Mouse (Mus musculus): ENCODE data around the gene Gm49373. TPM values are rescaled to one million over a fixed set of nuclear protein-coding genes. Genes with fewer than 3 reads are reported as not detected.

Gm49373 gene
- total RNA-seq, 2 experiments from 2014 or later, result 1.5 to 1.6 TPM

Small RNA genes within 50 kb of the gene (microRNA-seq; reads per million reads assigned to microRNA genes)
- not detected for gene Mir1900
- gene Mir7082, result not detected

Other genes with a start within 250 kb of the Gm49373 start
- 10 to 100 TPM; 65.7 to 90.2 TPM for gene A230050P20Rik, start 204.5 kb downstream of the Gm49373 start, total RNA-seq (2021)
- 10 to 100 TPM; 10.5 to 11.8 TPM for gene Angptl6, start 193.4 kb downstream of the Gm49373 start, total RNA-seq (2021)
- gene Ppan, start 184.9 kb downstream of the Gm49373 start, total RNA-seq (2021), result 10 to 100 TPM; 18.6 to 23.9 TPM
- gene Eif3g, start 174.5 kb downstream of the Gm49373 start, total RNA-seq (2021), result 100 to 1,000 TPM; 120 to 124 TPM
- 10 to 100 TPM; 40.1 to 43.0 TPM for gene Dnmt1, start 113.2 kb downstream of the Gm49373 start, total RNA-seq (2021)
- 1 to 10 TPM; 3.0 to 3.6 TPM for gene S1pr2, start 96.3 kb downstream of the Gm49373 start, total RNA-seq (2021)
- 10 to 100 TPM; 59.6 to 62.5 TPM for gene Mrpl4, start 70.4 kb downstream of the Gm49373 start, total RNA-seq (2021)
- gene Icam1, start 57.1 kb downstream of the Gm49373 start, total RNA-seq (2021), result 1 to 10 TPM; 2.4 to 3.2 TPM
- gene Icam4, start 43.7 kb downstream of the Gm49373 start, total RNA-seq (2021), result 1 to 10 TPM; 1.2 to 1.3 TPM
- gene Icam5, start 41.0 kb downstream of the Gm49373 start, total RNA-seq (2021), result 100 to 1,000 TPM; 235 to 249 TPM
- not detected for gene Zglp1, start 6.0 kb downstream of the Gm49373 start, total RNA-seq (2021)
- 10 to 100 TPM; 59.0 to 70.8 TPM for gene Fdx1l, start 518 bp upstream of the Gm49373 start, total RNA-seq (2021)
- gene Gm38431, start 18.9 kb upstream of the Gm49373 start, total RNA-seq (2021), result 1 to 10 TPM; 2.1 to 3.5 TPM
- gene Raver1, start 18.9 kb upstream of the Gm49373 start, total RNA-seq (2021), result 10 to 100 TPM; 26.1 to 29.0 TPM
- 10 to 100 TPM in 1 of 2 experiments, 1 to 10 TPM in 1; 9.1 to 15.3 TPM for gene Tyk2, start 58.1 kb upstream of the Gm49373 start, total RNA-seq (2021)
- gene Cdc37, start 76.9 kb upstream of the Gm49373 start, total RNA-seq (2021), result 100 to 1,000 TPM; 139 to 155 TPM
- 10 to 100 TPM; 94.8 to 98.7 TPM for gene Pde4a, start 92.6 kb upstream of the Gm49373 start, total RNA-seq (2021)
- 10 to 100 TPM; 52.7 to 60.8 TPM for gene Keap1, start 166.3 kb upstream of the Gm49373 start, total RNA-seq (2021)
- gene S1pr5, start 175.3 kb upstream of the Gm49373 start, total RNA-seq (2021), result 10 to 100 TPM in 1 of 2 experiments, 1 to 10 TPM in 1; 6.6 to 14.2 TPM
- gene Atg4d, start 192.2 kb upstream of the Gm49373 start, total RNA-seq (2021), result 10 to 100 TPM; 47.1 to 48.8 TPM
- 10 to 100 TPM; 32.6 to 44.4 TPM for gene Kri1, start 214.9 kb upstream of the Gm49373 start, total RNA-seq (2021)
- 10 to 100 TPM; 52.7 to 58.8 TPM for gene Cdkn2d, start 218.3 kb upstream of the Gm49373 start, total RNA-seq (2021)
- 1 to 10 TPM in 1 of 2 experiments, under 1 TPM in 1; 0.72 to 1.6 TPM for gene Ap1m2, start 239.2 kb upstream of the Gm49373 start, total RNA-seq (2021)
- gene Slc44a2, start 247.6 kb upstream of the Gm49373 start, total RNA-seq (2021), result 10 to 100 TPM; 43.0 to 52.5 TPM